Mouse (Mus musculus) B cell, adult 62 days (primary cell): ENCODE data around the gene Plin4. TPM values are rescaled to one million over a fixed set of nuclear protein-coding genes. Genes with fewer than 3 reads are reported as not detected.

Experiments used
- total RNA-seq: library from RNA; stranded (reverse); gene quantifications from 4 replicates; pipeline ENCODE4 v1.2.4, GENCODE M21; 2023

The Plin4 gene
- total RNA-seq = not detected in 4 replicates

GRCm38 (mm10) chr17:56109219-56110051, at the start of gene Plin4:
Plin4 (minus strand) TSS chr17:56109803.

GRCm38 (mm10) chr17:56139858-56140595, 30.4 kb upstream of the Plin4 start, which contains the start of gene Sema6b:
Sema6b (minus strand) TSS chr17:56140343.

GRCm38 (mm10) chr17:56121826-56122225, 12.2 kb upstream of the Plin4 start, which contains the start of gene Lrg1:
Lrg1 (minus strand) TSS chr17:56122001.

GRCm38 (mm10) chr17:56117251-56117710, 7.7 kb upstream of the Plin4 start, which contains the start of gene Plin5:
Plin5 (minus strand) TSS chr17:56117596.

GRCm38 (mm10) chr17:56078880-56079795, 30.5 kb downstream of the Plin4 start, which contains the start of gene Hdgfl2:
Hdgfl2 (plus strand) TSS chr17:56079634.

GRCm38 (mm10) chr17:56074827-56075208, 34.8 kb downstream of the Plin4 start, which contains the start of gene Ubxn6:
Ubxn6 (minus strand) TSS chr17:56075028.

Other genes starting within 250 kb of the Plin4 start
- 9.7 to 11.3 TPM (median 10.7 TPM) in 4 replicates for gene Zfp119a, start 230.9 kb downstream of the Plin4 start, total RNA-seq
- 19.1 to 20.5 TPM (median 19.2 TPM) in 4 replicates for gene Zfp959, start 217.7 kb downstream of the Plin4 start, total RNA-seq
- 3.3 to 6.1 TPM (median 5.2 TPM) in 4 replicates for gene Zfp119b, start 160.3 kb downstream of the Plin4 start, total RNA-seq
- 14.2 to 17.7 TPM (median 15.5 TPM) in 4 replicates for gene Ebi3, start 157.2 kb downstream of the Plin4 start, total RNA-seq
- gene Yju2, start 150.7 kb downstream of the Plin4 start, total RNA-seq = 44.4 to 50.9 TPM (median 50.3 TPM) in 4 replicates
- gene Shd, start 139.3 kb downstream of the Plin4 start, total RNA-seq = 0.81 to 2.9 TPM (median 1.8 TPM) in 4 replicates
- gene Fsd1, start 123.3 kb downstream of the Plin4 start, total RNA-seq = not detected in 4 replicates
- 1.2 TPM in 1 of 4 replicates, not detected in the others for gene Stap2, start 104.2 kb downstream of the Plin4 start, total RNA-seq
- 57.6 to 74.2 TPM (median 66.5 TPM) in 4 replicates for gene Mpnd, start 104.1 kb downstream of the Plin4 start, total RNA-seq
- gene Sh3gl1, start 73.2 kb downstream of the Plin4 start, total RNA-seq = 90.4 to 97.0 TPM (median 94.7 TPM) in 4 replicates
- 2.7 to 4.1 TPM (median 3.2 TPM) in 4 replicates for gene Chaf1a, start 69.4 kb downstream of the Plin4 start, total RNA-seq
- gene Ubxn6, start 34.8 kb downstream of the Plin4 start, total RNA-seq = 65.9 to 73.7 TPM (median 71.6 TPM) in 4 replicates
- 105 to 126 TPM (median 115 TPM) in 4 replicates for gene Hdgfl2, start 30.2 kb downstream of the Plin4 start, total RNA-seq
- not detected in 4 replicates for gene Plin5, start 7.8 kb upstream of the Plin4 start, total RNA-seq
- gene Lrg1, start 12.2 kb upstream of the Plin4 start, total RNA-seq = not detected in 4 replicates
- gene Sema6b, start 30.5 kb upstream of the Plin4 start, total RNA-seq = 1.0 to 1.3 TPM (median 1.2 TPM) in 4 replicates
- gene Tnfaip8l1, start 52.7 kb upstream of the Plin4 start, total RNA-seq = 0.21 to 0.38 TPM (median 0.27 TPM) in 3 of 4 replicates, not detected in the other
- 48.9 to 52.9 TPM (median 52.0 TPM) in 4 replicates for gene Mydgf, start 74.1 kb upstream of the Plin4 start, total RNA-seq
- gene Dpp9, start 109.1 kb upstream of the Plin4 start, total RNA-seq = 53.2 to 57.1 TPM (median 55.2 TPM) in 4 replicates
- gene Fem1a, start 147.0 kb upstream of the Plin4 start, total RNA-seq = 26.9 to 30.0 TPM (median 29.8 TPM) in 4 replicates
- 21.6 to 25.3 TPM (median 23.4 TPM) in 4 replicates for gene Ticam1, start 167.0 kb upstream of the Plin4 start, total RNA-seq
- 10.0 to 16.6 TPM (median 14.7 TPM) in 4 replicates for gene Plin3, start 183.1 kb upstream of the Plin4 start, total RNA-seq
- gene Arrdc5, start 190.5 kb upstream of the Plin4 start, total RNA-seq = not detected in 4 replicates
- gene Uhrf1, start 193.5 kb upstream of the Plin4 start, total RNA-seq = 11.1 to 13.2 TPM (median 11.7 TPM) in 4 replicates
- 62.5 to 66.2 TPM (median 64.5 TPM) in 4 replicates for gene Kdm4b, start 216.3 kb upstream of the Plin4 start, total RNA-seq